Mouse (Mus musculus): ENCODE results near the gene Smyd3. TPM values are rescaled to one million over a fixed set of nuclear protein-coding genes. Genes with fewer than 3 reads are reported as not detected.

Gene Smyd3
- polyA plus RNA-seq, 1 experiment from 2014 or later = 22.3 TPM

DNA sequence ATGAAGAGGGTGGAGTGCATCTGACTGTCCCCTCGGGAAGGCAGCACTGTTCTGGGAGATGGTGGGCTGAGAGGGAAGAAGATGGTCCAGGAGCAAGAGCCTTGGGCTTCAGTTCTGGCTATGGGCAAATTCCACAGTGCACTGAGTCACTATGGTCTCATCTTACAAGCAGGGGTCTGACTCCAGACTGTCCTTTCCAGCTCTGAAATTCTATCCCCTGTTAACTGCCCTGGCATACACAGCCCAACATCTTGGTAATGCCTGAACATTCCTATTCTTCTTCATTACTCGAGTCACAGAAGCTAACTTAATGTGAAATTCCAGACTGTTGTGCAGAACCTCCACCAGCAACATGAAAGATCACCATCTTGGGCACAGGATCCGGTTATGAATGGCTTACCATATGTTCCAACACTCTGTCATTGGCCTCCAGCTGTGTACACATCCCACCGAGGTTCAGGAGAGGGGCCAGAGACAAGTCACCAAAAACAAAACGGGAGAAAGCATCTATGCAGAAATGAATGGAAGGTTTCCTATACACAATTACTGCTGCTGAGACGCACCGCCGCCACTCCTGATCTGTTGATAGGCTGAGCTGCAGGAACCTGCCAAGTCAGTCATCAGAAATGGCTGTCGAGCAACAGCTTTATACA, 517.8 kb downstream of the Smyd3 start:
- Histone ChIP-seq H3K4me1 (peaks cover 22% of the 10 kb centered on the region), H3K27ac (no peak overlapping the region), H3K9me3 (replicated peaks) (no peaks in the 10 kb centered on the region), H3K4me3 (no peak overlapping the region), H3K27me3 (ENCODE audit: low read depth, poor library complexity, severe bottlenecking) (no peaks in the 10 kb centered on the region), H3K36me3 (no peaks in the 10 kb centered on the region)
- 73% methylated on average over 9 of the region's 9 CpGs for WGBS
- DNase-seq (ENCODE audit: low spot score) = no peak

DNA sequence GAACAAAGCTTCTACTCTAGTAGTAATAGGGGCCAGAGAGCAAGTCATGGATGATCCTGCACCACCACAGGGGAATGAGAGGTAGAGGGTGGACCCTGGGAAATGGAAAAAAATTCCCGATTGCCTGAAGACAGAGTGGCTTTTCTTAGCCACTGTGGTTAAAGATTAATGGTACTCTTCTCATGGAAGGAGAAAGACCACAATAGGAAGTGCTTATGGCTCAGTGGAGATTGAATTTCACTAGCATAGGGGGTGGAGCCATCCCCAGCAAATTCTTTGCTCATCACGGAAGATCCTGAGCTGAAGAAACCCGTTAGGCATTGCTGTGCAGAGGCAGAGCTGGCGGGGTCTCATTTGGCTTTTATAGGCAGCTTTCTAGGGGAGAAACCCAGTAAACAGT, 520.0 kb downstream of the Smyd3 start:
- Histone ChIP-seq H3K36me3 (no peaks in the 10 kb centered on the region), H3K9me3 (replicated peaks) (no peaks in the 10 kb centered on the region), H3K4me3 (no peak overlapping the region), H3K4me1 (peaks cover 28% of the 10 kb centered on the region), H3K27me3 (ENCODE audit: low read depth, poor library complexity, severe bottlenecking) (no peaks in the 10 kb centered on the region), H3K27ac (no peak overlapping the region)
- 33% methylated on average over 4 of the region's 4 CpGs for WGBS
- no peak for DNase-seq (ENCODE audit: low spot score)

GRCm38 (mm10) chr1:178994263-178994662, 523.6 kb downstream of the Smyd3 start:
- Histone ChIP-seq H3K27ac (0 out of 2 replicates have a peak overlapping the region, but pooled peaks have one; percentile 7), H3K4me1 (peaks cover 42% of the 10 kb centered on the region), H3K36me3 (no peaks in the 10 kb centered on the region), H3K9me3 (replicated peaks) (no peaks in the 10 kb centered on the region), H3K4me3 (no peak overlapping the region), H3K27me3 (ENCODE audit: low read depth, poor library complexity, severe bottlenecking) (no peaks in the 10 kb centered on the region)
- WGBS = 75% methylated on average over 7 of the region's 7 CpGs
- DNase-seq (ENCODE audit: low spot score) = no peak

GRCm38 (mm10) chr1:178992503-178992902, 525.3 kb downstream of the Smyd3 start:
- no peaks in the 10 kb centered on the region for H3K27me3 ChIP-seq (ENCODE audit: low read depth, poor library complexity, severe bottlenecking)
- DNase-seq (ENCODE audit: low spot score) = no peak

DNA sequence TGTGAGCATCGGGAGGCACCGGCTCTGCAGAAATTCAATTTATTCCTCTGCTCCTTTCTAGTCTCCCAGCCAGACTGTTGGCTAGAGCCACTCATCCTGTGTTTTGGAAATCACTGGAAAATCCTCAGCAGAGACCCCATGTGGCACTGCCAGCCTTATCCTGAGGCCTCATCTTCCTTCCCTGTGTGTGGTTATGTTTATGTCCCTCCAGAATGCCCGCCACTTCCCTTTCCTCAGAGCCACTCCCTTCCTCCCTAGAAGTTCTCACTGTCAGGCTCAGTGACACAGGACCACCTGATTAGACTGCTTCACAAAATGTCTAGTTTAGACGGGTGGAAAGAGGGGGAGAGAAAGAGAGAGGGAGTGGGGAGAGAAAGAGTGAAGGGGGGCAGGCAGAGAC, 526.4 kb downstream of the Smyd3 start:
- WGBS = 70% methylated on average over 4 of the region's 4 CpGs

More at GRCm38 (mm10) chr1:178992503-178992902, 525.3 kb downstream of the Smyd3 start:
- WGBS = 91% methylated on average over 3 of the region's 3 CpGs
- Histone ChIP-seq H3K9me3 (replicated peaks) (no peaks in the 10 kb centered on the region), H3K36me3 (no peaks in the 10 kb centered on the region), H3K4me1 (peaks cover 51% of the 10 kb centered on the region), H3K4me3 (no peak overlapping the region), H3K27ac (no peak overlapping the region)

GRCm38 (mm10) chr1:178991045-178991444, 526.8 kb downstream of the Smyd3 start:
- Histone ChIP-seq H3K4me3 (no peak overlapping the region), H3K9me3 (replicated peaks) (no peaks in the 10 kb centered on the region), H3K27ac (peak overlapping the region; percentile 42; the same call in 1 of the 2 replicates), H3K36me3 (no peaks in the 10 kb centered on the region), H3K4me1 (peaks cover 41% of the 10 kb centered on the region), H3K27me3 (ENCODE audit: low read depth, poor library complexity, severe bottlenecking) (no peaks in the 10 kb centered on the region)
- 87% methylated on average over 6 of the region's 6 CpGs for WGBS
- DNase-seq (ENCODE audit: low spot score) = no peak

More for the DNA sequence above, 526.4 kb downstream of the Smyd3 start:
- Histone ChIP-seq H3K27me3 (ENCODE audit: low read depth, poor library complexity, severe bottlenecking) (no peaks in the 10 kb centered on the region), H3K4me1 (peaks cover 45% of the 10 kb centered on the region), H3K36me3 (no peaks in the 10 kb centered on the region), H3K27ac (peak overlapping the region; percentile 42; the same call in 1 of the 2 replicates), H3K9me3 (replicated peaks) (no peaks in the 10 kb centered on the region), H3K4me3 (no peak overlapping the region)
- no peak for DNase-seq (ENCODE audit: low spot score)

DNA sequence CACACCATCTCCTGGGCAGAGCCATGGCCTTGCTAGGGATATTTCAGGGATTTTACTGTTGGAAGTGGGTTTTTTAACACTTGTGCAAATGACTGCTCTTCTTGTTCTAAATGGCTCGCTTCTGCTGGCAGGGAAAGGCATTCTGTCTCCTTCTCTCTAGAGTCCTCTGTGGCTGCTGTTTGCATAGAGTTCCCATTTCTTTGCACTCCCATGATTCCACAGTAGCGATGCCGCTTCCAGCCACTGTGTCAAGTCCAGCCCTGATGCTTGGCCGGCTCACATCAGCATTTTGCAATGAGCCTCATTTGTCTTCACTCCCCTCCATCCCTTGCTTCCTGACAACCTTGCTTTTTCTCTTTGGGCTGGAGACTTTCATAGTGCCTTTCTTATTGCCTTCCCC, 528.4 kb downstream of the Smyd3 start:
- no peak overlapping the region for H3K27ac ChIP-seq
- peaks cover 38% of the 10 kb centered on the region for H3K4me1 ChIP-seq
- H3K36me3 ChIP-seq = no peaks in the 10 kb centered on the region
- H3K27me3 ChIP-seq (ENCODE audit: low read depth, poor library complexity, severe bottlenecking) = no peaks in the 10 kb centered on the region
- DNase-seq (ENCODE audit: low spot score) = no peak
- 81% methylated on average over 4 of the region's 4 CpGs for WGBS
- H3K4me3 ChIP-seq = no peak overlapping the region
- no peaks in the 10 kb centered on the region for H3K9me3 ChIP-seq (replicated peaks)

GRCm38 (mm10) chr1:178988176-178988575, 529.7 kb downstream of the Smyd3 start:
- Histone ChIP-seq H3K36me3 (no peaks in the 10 kb centered on the region), H3K4me1 (peaks cover 35% of the 10 kb centered on the region), H3K4me3 (no peak overlapping the region), H3K27me3 (ENCODE audit: low read depth, poor library complexity, severe bottlenecking) (no peaks in the 10 kb centered on the region), H3K9me3 (replicated peaks) (no peaks in the 10 kb centered on the region), H3K27ac (no peak overlapping the region)
- DNase-seq (ENCODE audit: low spot score) = no peak
- 86% methylated on average over 1 of the region's 1 CpGs for WGBS

DNA sequence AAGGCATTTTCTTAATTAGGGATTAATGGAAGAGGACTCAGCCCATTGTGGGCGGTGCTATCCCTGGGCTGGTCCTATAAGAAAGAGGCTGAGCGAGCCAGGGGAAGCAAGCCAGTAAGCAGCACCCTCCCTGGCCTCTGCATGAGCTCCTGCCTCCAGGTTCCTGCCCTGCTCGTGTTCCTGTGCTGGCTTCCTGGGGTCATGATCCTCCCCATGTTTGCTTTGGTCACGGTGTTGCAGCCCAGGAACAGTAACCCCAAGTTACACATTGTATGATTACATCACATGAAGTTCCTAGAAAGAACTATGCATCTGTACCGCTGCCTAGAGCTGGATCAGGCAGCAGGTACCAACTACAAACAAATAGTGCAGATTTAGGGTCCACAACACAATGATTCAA, 536.2 kb downstream of the Smyd3 start:
- peaks cover 45% of the 10 kb centered on the region for H3K4me1 ChIP-seq
- H3K27ac ChIP-seq = no peak overlapping the region
- no peaks in the 10 kb centered on the region for H3K27me3 ChIP-seq (ENCODE audit: low read depth, poor library complexity, severe bottlenecking)
- H3K4me3 ChIP-seq = no peak overlapping the region
- WGBS = 74% methylated on average over 5 of the region's 5 CpGs
- no peak for DNase-seq (ENCODE audit: low spot score)
- no peaks in the 10 kb centered on the region for H3K9me3 ChIP-seq (replicated peaks)
- no peaks in the 10 kb centered on the region for H3K36me3 ChIP-seq

DNA sequence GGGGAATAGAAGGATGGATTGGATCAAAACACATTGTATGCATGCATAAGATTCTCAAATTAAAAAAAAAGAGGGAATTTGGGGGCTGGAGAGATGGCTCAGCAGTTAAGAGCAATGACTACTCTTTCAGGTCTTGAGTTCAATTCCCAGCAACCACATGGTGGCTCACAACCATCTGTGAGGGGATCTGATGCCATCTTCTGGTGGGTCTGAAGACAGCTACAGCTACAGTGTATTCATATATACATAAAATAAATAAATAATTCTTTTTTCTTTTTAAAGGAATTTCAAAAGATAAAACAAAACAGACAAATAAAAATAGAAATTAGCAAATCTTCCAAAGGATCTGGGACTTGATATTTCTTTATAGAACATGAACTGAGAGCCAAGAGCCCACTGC, 537.7 kb downstream of the Smyd3 start:
- Histone ChIP-seq H3K4me3 (no peak overlapping the region), H3K9me3 (replicated peaks) (no peaks in the 10 kb centered on the region), H3K27ac (no peak overlapping the region), H3K27me3 (ENCODE audit: low read depth, poor library complexity, severe bottlenecking) (no peaks in the 10 kb centered on the region), H3K4me1 (peaks cover 60% of the 10 kb centered on the region), H3K36me3 (no peaks in the 10 kb centered on the region)
- DNase-seq (ENCODE audit: low spot score) = no peak

- no peak for DNase-seq (ENCODE audit: low spot score)
- peaks cover 65% of the 10 kb centered on the region for H3K4me1 ChIP-seq
- H3K27me3 ChIP-seq (ENCODE audit: low read depth, poor library complexity, severe bottlenecking) = no peaks in the 10 kb centered on the region
- no peaks in the 10 kb centered on the region for H3K36me3 ChIP-seq
- no peak overlapping the region for H3K4me3 ChIP-seq
- 36% methylated on average over 8 of the region's 8 CpGs for WGBS
- no peaks in the 10 kb centered on the region for H3K9me3 ChIP-seq (replicated peaks)
- peak overlapping the region; percentile 70 for H3K27ac ChIP-seq
Observed at GRCm38 (mm10) chr1:178978617-178979245, 539.1 kb downstream of the Smyd3 start.

- Histone ChIP-seq H3K9me3 (replicated peaks) (no peaks in the 10 kb centered on the region), H3K4me1 (peaks cover 27% of the 10 kb centered on the region), H3K36me3 (no peaks in the 10 kb centered on the region), H3K27ac (no peak overlapping the region), H3K27me3 (ENCODE audit: low read depth, poor library complexity, severe bottlenecking) (no peaks in the 10 kb centered on the region), H3K4me3 (no peak overlapping the region)
- DNase-seq (ENCODE audit: low spot score) = no peak
- 84% methylated on average over 10 of the region's 10 CpGs for WGBS
Observed at GRCm38 (mm10) chr1:178972055-178972454, 545.8 kb downstream of the Smyd3 start.

DNA sequence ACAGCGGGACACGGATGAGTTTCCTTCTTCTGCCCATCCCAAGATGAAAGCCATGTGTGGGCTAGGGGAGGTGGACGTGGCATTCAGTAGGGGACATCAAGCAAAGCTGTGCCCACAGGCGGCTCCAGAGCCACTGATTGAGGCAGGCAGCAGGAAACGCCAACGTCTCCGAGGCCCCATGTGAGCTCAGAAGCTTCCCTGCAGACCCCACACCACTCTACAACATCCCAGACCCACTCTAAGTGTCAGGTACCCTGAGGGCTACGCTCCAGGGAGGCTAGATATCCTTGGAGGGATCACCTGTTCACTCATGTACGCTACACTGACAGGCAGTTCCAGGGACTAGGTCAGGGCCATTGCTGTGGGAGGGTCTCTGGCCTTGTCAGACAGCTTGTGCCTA, 556.2 kb downstream of the Smyd3 start:
- no peak for DNase-seq (ENCODE audit: low spot score)
- H3K4me3 ChIP-seq = no peak overlapping the region
- H3K27me3 ChIP-seq (ENCODE audit: low read depth, poor library complexity, severe bottlenecking) = no peaks in the 10 kb centered on the region
- no peaks in the 10 kb centered on the region for H3K9me3 ChIP-seq (replicated peaks)
- H3K27ac ChIP-seq = peak overlapping the region; percentile 69
- WGBS = 75% methylated on average over 9 of the region's 9 CpGs
- peaks cover 37% of the 10 kb centered on the region for H3K4me1 ChIP-seq
- no peaks in the 10 kb centered on the region for H3K36me3 ChIP-seq
